Mouse (Mus musculus) olfactory bulb, adult 2 months (tissue): ENCODE measurements around the gene Rfx2.

ENCODE experiments used
- CTCF ChIP-seq: fragments of 200-500 bp; IDR thresholded peaks from 2 replicates; pipeline ENCODE4 v1.5.1; 2012; ENCODE audit warnings: low read depth, mild to moderate bottlenecking, low read length, moderate library complexity; ENCODE audit not compliant: insufficient read depth
- POLR2A ChIP-seq: fragments of 200-500 bp; IDR thresholded peaks from 2 replicates; pipeline ENCODE4 v1.6.1; 2012; ENCODE audit warnings: mild to moderate bottlenecking, low read depth, low read length, moderate library complexity; ENCODE audit not compliant: insufficient read depth

- no peak for TF ChIP-seq CTCF
- TF ChIP-seq POLR2A = no peak
Observed at GRCm38 (mm10) chr17:56756703-56757399, 74.0 kb downstream of the Rfx2 start.
